Mouse (Mus musculus): Measurements from ENCODE around the gene Atp6v1a.

Gene Atp6v1a

DNA sequence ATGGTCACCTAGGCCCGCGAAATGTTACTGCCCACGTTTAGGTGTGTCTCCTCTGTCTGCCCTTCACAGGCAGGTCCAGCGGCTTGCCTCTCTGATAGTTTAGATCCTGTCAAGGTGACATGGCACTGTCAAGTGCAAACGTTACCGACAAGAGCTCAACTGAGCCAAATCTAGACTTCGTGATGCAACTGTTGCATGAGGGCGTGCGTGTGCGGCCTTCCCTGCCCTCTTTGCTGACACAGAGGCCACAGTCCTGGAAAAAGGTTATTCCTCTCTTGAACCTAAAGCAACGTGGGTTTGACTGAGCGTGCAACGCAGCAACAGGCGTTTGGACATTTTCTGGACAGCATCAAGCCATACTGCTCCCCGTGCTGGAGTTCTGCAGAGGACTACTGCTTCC is 78.2 kb downstream of the Atp6v1a start:
- DNase-seq (ENCODE audit: low spot score in 2 of 2) = no peak

DNA sequence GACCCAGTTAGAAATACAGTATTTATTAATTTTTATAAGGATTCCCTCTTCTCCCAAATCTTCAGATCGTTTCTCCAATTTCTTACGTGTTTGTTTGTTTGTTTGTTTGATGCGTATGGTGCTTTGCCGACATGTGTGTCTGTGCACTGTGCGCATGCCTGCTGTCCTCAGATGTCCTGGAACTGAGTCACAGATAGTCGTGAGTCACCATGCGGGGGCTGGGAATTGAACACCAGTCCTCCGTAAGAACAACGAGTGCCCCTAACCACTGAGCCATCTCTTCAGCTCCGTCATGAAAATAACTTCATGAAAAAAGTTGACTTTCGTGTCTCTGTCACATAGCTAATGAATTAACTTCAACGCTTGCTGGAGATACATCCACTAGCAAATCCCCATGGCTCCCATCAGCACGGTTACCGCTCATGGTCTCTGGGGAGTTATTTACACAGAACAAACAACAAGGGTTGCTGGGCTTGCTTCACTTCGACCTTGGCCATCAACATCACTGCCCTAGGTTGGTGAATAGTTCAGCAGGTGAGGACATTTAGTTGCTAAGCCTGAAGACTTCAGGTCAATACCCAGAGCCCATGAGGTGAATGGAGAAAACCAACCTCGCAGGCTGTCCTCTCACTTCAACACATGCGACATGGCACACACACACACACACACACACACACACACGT is 78.8 kb downstream of the Atp6v1a start:
- DNase-seq (ENCODE audit: low spot score in 2 of 2) = no peak

DNA sequence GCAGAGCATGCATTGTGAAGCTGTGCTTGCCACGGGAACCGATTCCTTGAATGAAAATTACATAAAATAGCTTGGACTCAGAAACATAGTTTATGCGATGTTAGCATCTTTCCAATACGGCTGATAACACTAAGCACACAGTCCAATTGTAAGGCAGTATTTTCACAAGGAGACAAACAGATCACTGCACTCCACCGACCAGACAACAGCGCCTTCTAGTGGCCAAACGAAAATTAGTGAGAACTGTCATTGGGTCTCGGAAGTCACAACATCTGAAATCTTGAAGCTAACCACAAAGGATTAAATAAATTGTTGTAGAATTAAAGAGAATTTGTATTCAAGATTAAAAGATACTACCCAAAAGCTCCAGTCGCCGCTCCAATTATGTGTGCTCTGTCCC is 80.8 kb downstream of the Atp6v1a start:
- peak; percentile 55 to 82 for DNase-seq (ENCODE audit: low spot score in 2 of 2)

DNA sequence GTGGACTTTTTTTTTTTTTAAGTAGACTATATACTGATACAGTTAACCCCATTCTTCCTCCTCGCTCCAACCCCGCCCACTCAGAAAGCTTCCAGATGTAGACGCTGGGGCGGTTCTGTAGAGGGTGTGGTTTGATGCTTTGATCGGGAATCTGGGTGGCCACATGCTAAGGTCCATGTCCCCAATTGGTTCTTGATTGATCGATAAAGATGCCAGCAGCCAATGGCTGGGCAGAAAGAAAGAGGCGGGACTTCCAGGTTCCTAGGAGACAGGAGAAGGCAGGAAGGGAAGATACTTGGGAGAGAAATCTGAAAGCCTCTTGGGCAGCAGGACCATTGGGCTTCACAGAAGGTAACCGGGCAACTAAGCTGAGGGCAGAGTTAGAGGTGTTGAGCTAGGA is 83.7 kb downstream of the Atp6v1a start:
- no peak for DNase-seq (ENCODE audit: low spot score in 2 of 2)

DNA sequence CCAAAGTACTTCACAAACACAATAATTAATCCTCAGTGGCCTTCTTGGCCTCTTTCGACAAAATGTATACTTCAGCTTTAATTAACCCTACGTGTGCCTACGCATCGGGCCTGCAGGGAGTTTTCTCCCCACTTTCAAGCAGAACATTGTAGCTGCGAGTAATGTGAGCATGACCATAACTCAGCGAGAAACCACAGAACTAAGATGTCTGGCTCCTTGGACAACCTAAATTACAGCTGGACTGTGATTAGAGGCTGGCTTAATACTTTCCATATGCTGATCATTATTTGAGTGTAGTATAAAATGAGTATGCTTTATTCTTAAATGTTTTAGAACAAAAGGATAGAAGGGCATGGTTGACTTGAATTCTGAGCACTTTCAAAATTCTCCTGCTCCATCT is 86.2 kb downstream of the Atp6v1a start:
- no peak for DNase-seq (ENCODE audit: low spot score in 2 of 2)

DNA sequence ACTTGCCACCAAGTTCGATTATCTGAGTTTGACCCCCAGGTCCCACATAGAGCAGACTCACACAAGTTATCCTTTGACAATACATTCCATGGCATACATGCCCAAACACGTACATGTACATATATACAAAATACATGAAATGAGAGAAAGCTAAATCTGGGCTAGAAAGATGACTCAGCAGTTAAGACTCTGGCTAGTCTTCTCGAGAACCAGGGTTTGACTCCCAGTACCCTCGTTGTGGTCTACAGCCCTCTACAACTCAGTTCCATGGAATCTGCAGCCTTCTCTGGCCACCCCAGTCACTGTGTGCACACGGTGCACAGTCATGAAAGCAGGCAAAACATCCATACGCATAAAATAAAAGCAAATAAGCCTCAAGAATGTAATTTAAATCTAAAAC is 87.1 kb downstream of the Atp6v1a start:
- DNase-seq (ENCODE audit: low spot score in 2 of 2) = no peak

DNA sequence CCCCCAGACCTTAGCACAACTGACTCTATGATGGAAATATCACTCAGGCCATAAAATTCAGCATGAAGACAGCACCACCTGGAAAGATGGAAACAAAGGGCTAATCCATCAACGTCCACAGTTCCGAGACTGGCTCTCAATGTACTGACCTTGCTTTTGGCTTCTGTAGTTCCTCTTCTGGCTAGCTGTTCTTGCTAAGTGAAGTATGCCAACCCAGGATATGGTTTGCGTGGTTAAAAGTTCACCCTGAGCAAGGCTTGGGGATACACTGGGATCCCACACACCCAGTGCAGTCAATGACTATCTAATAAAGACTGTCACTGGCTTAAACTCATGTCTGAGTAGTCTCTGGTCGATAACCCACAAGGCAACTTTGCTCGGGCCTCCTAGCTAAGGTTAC is 89.4 kb downstream of the Atp6v1a start:
- DNase-seq (ENCODE audit: low spot score in 2 of 2) = no peak

DNA sequence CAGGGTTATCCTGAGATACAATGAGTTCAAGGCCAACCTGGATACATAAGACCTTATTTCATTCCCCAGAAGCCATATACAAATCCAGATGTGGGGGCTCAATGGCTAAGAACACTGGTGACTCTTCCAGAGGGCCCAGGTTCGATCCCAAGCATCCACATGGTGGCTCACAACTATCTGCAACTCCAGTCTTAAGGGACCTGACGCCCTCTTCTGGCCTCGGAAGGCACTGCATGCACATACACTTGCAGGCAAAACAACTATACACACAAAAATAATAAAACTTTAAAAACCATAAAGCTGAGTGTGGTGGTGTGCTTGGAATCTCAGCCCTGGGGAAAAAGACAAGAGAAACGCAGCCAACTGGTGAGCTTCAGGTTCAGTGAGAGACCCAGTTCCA is 100.4 kb downstream of the Atp6v1a start:
- DNase-seq (ENCODE audit: low spot score in 2 of 2) = peak in 1 of 2 experiments; percentile 59
